Mouse (Mus musculus) left cerebral cortex, postnatal 14 days (tissue): ENCODE results near the gene Arid3b. TPM values are rescaled to one million over a fixed set of nuclear protein-coding genes. Genes with fewer than 3 reads are reported as not detected.

Experiments
- DNase-seq, 2 experiments: peaks; one replicate each; pipeline ENCODE4 v3.0.0; 2021 to 2022; ENCODE audit warnings: low spot score in 2 of 2, mixed read lengths in 1 of 2
- intact Hi-C: fragments of 180-260 bp; cut with DNase I; formaldehyde crosslinking; loops from one replicate; pipeline ENCODE4 v1.15.1; 2025
- total RNA-seq, 2 experiments: library from RNA; stranded (reverse); gene quantifications; 2 replicates each; pipeline ENCODE4 v1.2.3; 2021

Gene Arid3b
- total RNA-seq, 2 experiments from 2014 or later, result 9.6 to 10.7 TPM

DNA sequence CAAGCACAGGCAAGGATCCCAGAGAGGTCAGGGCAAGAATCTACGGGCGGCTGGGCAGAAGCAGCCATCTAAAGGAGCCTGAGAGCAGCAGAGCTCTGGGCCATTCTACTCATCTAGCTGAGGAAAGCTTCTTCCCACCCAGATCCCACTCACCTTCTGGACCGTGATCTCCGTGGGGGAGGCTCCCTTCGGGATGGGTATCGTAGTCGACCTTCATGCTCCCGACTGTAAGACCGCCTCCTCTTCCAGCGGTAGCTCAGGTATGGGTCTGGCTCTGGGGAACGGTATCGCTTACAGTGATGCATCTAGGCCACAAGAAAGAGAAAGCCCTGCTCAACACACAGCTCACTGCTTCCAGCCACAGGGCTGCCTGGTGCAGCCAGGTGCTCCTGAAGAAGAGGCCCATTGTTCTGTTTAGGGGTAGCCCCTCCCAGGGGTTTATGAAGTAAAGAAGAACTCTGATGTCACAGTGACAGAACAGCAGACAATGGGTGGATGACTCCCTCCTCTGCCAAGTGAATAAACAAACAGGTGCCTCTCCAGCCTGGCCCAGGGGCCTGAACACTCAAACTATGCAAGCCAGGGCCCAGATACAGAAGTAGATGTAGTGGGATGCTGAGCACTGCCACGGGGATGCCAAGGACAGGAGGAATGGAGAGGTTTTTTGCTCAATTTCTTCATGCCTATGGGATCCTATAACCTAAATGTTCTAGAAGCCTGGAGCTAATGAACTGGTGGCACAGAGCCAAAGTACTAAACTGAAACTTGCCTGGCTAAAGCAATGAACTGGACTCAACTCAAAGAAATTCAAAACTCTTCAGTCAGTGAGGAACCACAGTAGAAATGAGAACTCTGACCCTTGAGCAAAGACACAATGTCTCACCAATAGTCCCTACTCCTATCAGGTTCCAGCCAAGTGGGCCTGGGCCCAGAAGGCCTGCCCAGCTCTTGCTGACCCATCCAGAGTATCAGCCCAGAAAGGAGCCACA lies 74.7 kb downstream of the Arid3b start:
- DNase-seq, result no peak
- intact Hi-C loops, result loop anchor here (5.0 kb wide), 2 partner anchors 150 to 235 kb away; partner anchors contain the start of gene Ubl7

DNA sequence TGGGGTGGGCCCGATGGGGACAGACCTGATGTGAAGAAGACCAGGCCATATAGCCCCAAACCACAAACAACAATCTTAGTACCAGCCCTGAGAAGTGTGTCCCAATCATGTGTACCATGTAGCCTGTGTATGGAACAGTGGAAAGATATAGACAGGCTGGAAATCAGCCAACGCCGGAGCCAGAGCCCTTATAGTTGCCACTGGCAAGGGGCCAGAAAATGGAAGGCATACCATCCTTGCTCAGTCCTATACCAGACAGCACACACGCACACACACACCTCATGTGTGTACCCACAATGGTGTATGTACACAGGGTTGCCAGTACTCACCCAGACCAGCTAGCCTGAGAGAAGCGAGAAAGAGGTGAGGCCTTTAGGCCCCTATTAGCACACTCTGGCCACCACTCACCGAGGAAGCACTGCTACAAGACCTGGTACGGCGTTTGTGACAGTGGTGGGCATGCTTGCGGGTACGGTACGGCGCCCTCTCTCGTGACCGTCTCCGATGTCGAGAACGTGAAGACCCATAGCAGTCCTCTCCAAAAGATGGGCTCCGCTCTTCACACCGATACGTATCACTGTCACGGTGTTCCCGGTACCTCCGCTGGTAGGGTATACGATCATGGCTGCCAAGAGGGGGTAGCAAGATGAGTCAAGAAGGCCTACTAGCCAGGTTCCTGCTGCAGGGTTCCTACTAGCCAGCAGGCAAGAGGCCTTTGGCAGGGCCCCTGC lies 76.0 kb downstream of the Arid3b start:
- intact Hi-C loops, result loop anchor here (5.0 kb wide), 2 partner anchors 152 to 237 kb away; partner anchors contain the start of gene Ubl7
- no peak for DNase-seq

DNA sequence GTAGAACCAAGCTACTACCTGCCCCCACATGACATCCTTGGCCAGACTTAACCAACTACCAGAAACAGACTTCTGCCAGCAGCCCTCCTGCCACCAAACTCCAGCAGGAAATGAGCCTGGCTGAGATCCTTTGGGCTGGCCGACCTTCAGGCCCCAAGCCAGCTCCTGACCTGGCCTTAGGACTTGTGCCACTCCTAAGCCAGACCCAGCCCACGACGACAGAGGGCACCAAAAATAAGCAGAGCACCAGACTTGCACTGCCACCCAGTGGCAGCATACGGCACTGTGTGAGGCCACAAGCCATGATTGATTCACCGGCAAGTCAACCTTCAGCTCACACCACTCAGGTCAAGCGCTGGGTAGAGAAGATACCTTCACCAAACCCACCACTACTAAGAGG lies 77.3 kb downstream of the Arid3b start:
- intact Hi-C loops, result no loop called here
- DNase-seq, result peak; percentile 63 to 65

DNA sequence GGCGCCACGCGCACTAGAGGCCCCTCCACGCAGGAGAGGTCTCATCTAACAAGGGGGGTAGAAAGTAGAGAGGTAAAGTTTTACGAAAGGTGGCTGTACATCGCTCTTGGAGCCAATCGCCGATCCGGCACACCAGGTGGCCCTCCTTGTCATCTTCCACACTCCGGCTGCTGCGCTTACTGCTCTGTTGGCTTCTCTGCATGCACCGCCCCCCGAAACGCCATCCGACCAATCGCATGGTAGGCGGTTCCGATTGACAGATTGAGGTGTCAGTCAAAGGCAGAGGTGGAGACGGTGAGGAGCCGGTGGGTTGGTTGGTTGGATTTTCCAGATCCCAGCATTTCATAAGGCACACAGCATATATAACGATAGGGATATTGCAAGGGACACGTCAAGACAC lies 78.1 kb downstream of the Arid3b start:
- peak; percentile 46 to 67 for DNase-seq
- intact Hi-C loops, result no loop called here

DNA sequence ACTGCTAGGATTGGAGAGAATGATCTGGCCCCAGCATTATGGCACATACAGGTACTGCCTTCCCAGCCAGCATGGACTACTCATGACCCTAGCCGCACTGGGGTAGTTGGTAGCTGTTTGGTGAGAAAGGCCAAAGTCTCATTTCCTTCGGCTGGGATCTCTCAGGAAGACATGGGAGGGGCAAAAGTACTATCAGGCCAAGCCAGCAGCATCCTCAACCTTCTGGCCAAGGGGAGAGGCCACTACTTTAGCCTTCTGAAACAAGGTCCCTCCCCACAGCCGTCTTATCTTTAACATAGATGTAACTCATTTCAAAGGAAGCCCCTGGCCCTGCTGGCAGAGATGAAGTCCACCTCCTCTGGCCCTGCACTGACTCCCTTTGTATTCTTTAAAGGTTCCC lies 79.0 kb downstream of the Arid3b start:
- no peak for DNase-seq
- intact Hi-C loops, result no loop called here

DNA sequence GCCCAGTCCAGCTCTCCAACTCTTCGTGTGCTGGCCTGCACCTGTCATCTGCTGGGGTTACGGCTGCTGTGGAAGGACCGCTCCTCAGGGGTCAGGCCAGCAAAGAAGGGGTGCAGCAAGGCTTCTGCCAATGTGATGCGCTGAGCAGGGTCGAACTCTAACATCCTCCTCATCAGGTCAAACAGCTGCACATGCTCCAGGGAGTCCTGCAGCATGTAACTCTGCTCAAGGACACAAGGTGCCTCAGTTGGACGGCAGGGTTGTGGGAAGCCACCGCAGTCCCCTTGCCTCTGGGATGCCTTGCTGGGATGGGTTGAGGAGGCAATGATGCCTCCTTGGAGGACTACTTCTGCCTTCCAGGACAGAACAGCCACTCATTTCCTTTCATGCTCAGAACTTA lies 85.7 kb downstream of the Arid3b start:
- DNase-seq, result no peak
- intact Hi-C loops, result no loop called here

DNA sequence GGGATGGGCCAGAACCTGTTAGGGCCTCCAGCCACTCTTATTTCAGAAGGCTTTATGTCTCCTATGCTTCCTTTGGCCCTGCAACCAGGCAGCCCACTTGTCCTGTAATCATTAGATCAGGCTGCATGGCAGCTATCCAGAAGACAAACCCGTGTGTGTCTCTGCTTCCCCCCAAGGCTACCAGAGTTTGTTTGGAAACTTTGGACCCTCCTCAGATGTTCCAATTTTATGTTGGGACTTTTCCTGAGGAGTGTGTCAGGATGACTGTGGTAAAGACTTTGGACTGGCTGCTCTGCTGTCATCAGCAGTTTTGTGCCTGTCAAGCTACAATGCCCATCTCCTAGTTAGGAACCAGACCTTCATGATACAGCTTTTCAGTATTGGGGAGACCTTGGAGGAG lies 87.8 kb downstream of the Arid3b start:
- no peak for DNase-seq
- intact Hi-C loops, result loop anchor here (5.0 kb wide), 1 partner anchor 162 kb away; the partner anchor contains the start of gene Ulk3

DNA sequence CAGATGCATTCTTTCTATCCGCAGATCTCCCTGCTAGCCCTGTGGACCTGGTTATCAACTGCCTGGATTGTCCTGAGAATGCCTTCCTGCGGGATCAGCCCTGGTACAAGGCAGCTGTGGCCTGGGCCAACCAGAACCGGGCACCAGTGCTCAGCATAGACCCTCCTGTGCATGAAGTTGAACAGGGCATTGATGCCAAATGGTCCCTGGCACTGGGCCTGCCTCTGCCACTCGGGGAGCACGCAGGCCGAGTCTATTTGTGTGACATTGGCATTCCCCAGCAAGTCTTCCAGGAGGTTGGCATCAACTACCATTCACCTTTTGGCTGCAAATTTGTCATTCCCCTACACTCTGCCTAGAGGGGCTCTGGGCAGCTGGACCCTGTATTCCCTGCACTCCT lies 88.5 kb downstream of the Arid3b start:
- no peak for DNase-seq
- intact Hi-C loops, result loop anchor here (5.0 kb wide), 1 partner anchor 161 kb away; the partner anchor contains the start of gene Ulk3

DNA sequence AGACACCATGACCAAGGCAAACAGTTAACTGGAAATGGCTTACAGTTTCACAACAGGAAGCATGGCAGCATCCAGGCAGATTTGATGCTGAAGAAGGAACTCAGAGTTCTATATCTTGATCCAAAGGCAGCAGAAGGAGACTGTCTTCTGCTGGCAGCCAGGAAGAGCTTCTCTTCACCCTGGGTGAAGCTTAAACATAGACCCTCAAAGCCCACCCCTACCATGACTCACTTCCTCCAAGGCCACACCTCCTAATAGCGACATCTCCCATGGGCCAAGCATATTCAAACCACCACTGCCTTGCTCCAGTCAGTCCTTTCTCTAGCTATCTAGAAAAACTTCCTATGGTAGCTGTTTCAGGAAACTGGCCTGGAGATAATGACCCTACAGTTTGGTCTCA lies 89.5 kb downstream of the Arid3b start:
- intact Hi-C loops, result loop anchor here (5.0 kb wide), 1 partner anchor 160 kb away; the partner anchor contains the start of gene Ulk3

DNA sequence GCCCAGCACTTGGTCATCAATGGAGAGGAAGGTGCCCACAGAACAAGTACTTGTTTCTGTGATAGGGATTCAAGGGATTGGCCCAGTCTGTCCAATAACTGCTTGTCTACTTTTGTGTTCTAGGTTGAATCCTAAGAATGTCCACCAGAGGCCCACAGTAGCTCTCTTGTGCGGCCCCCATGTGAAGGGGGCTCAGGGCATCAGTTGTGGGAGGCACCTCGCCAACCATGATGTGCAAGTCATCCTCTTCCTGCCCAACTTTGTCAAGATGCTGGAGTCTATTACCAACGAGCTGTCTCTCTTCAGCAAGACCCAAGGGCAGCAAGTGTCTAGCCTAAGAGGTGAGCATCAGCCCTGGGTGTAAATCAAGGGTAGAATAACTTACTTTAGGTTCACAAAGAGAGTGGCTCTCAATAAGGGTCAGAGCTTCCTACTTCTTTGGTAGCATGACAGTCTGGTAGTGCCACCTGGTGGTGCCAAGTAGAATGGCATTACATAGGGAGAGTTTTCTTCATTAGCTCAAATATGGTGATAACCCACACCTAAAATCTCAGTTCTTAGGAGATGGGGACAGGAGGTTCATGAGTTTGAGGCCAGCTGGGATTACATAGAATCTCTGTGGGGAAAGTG lies 92.0 kb downstream of the Arid3b start:
- peak in 1 of 2 experiments; percentile 61 for DNase-seq
- intact Hi-C loops, result loop anchor here (1.0 to 5.0 kb wide), 2 partner anchors 85 to 157 kb away; partner anchors contain the start of gene Ulk3

More for the DNA sequence above, 89.5 kb downstream of the Arid3b start:
- DNase-seq, result no peak

Other genes with a start within 250 kb of the Arid3b start
- 10 to 100 TPM; 30.0 to 34.2 TPM for gene Ulk3, start 247.3 kb downstream of the Arid3b start, total RNA-seq
- 10 to 100 TPM; 16.3 to 24.4 TPM for gene Cplx3, start 230.5 kb downstream of the Arid3b start, total RNA-seq
- not detected for gene Lman1l, start 216.0 kb downstream of the Arid3b start, total RNA-seq
- 10 to 100 TPM; 46.8 to 47.1 TPM for gene Csk, start 183.2 kb downstream of the Arid3b start, total RNA-seq
- not detected for gene Cyp1a2, start 153.1 kb downstream of the Arid3b start, total RNA-seq
- under 1 TPM; 0.13 to 0.22 TPM for gene Cyp1a1, start 148.9 kb downstream of the Arid3b start, total RNA-seq
- gene Edc3, start 128.3 kb downstream of the Arid3b start, total RNA-seq, result 10 to 100 TPM; 15.3 to 15.6 TPM
- 10 to 100 TPM; 81.3 to 81.8 TPM for gene Clk3, start 70.9 kb downstream of the Arid3b start, total RNA-seq
- 100 to 1,000 TPM; 107 to 112 TPM for gene Ubl7, start 74.2 kb upstream of the Arid3b start, total RNA-seq
- 100 to 1,000 TPM; 126 to 148 TPM for gene Sema7a, start 103.3 kb upstream of the Arid3b start, total RNA-seq
- gene Cyp11a1, start 169.6 kb upstream of the Arid3b start, total RNA-seq, result 1 to 10 TPM; 5.2 to 5.7 TPM
- 10 to 100 TPM in 1 of 2 experiments, 1 to 10 TPM in 1; 7.7 to 10.4 TPM for gene Stra6, start 227.0 kb upstream of the Arid3b start, total RNA-seq